Mouse (Mus musculus) E14TG2a.4 (cell line): ENCODE measurements around the gene Eipr1.

Source experiments
- H3K27me3 ChIP-seq: 2 replicates; pipeline ENCODE4 v1.6.1; 2014; ENCODE audit warnings: low read length, control low read depth; ENCODE audit not compliant: insufficient read depth
- H3K36me3 ChIP-seq: 2 replicates; pipeline ENCODE4 v1.6.1; 2014; ENCODE audit warnings: low read length, control low read depth; ENCODE audit not compliant: insufficient read depth
- H3K4me1 ChIP-seq: replicated peaks from 2 replicates; pipeline ENCODE4 v1.6.1; 2014; ENCODE audit warnings: low read depth, low read length, control low read depth
- H3K4me3 ChIP-seq: replicated peaks from 2 replicates; pipeline ENCODE4 v1.5.1; 2014; ENCODE audit warnings: mild to moderate bottlenecking, low read length
- H3K9me3 ChIP-seq: 2 replicates; pipeline ENCODE4 v1.6.1; 2014; ENCODE audit warnings: low read length, control low read depth
- CTCF ChIP-seq: conservative IDR thresholded peaks from 2 replicates; pipeline ENCODE4 v1.5.1; 2014; ENCODE audit warnings: low read length
- NANOG ChIP-seq: IDR thresholded peaks from 2 replicates; pipeline ENCODE4 v1.6.1; 2014; ENCODE audit warnings: borderline replicate concordance, low read length, mixed read lengths
- POU5F1 ChIP-seq: IDR thresholded peaks from 2 replicates; pipeline ENCODE4 v1.6.1; 2014; ENCODE audit warnings: low read length, borderline replicate concordance

The Eipr1 gene

GRCm38 (mm10) chr12:28896577-28896976, 145.0 kb downstream of the Eipr1 start:
- H3K4me1 ChIP-seq, result no peaks in the 10 kb centered on the region

DNA sequence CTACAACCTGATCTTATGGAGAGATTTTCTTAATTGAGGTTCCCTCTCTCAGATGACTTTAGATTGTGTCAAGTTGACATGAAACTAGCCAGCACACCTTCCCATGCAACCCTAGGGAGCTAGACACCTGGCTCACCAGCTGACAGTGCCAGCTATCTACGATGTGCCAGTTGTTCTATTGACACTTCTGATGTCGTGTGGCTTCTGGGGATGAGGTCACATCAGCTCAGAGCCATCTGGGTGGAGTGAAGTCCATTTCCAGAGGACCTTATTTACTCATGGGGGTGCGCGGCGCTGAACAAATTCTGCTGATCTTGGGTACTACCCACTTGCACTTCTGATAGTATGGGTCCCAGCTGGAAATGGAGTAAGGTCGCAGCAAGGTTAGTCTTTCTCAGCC, 146.7 kb downstream of the Eipr1 start:
- Histone ChIP-seq H3K27me3 (no peaks in the 10 kb centered on the region), H3K36me3 (no peaks in the 10 kb centered on the region), H3K4me1 (no peaks in the 10 kb centered on the region), H3K9me3 (no peaks in the 10 kb centered on the region), H3K4me3 (no peak overlapping the region)
- TF ChIP-seq NANOG (no peak), CTCF (no peak), POU5F1 (no peak)

More at GRCm38 (mm10) chr12:28896577-28896976, 145.0 kb downstream of the Eipr1 start:
- Histone ChIP-seq H3K27me3 (no peaks in the 10 kb centered on the region), H3K9me3 (no peaks in the 10 kb centered on the region), H3K36me3 (no peaks in the 10 kb centered on the region), H3K4me3 (no peak overlapping the region)
- no peak for TF ChIP-seq CTCF
- TF ChIP-seq POU5F1, result no peak
- no peak for TF ChIP-seq NANOG

DNA sequence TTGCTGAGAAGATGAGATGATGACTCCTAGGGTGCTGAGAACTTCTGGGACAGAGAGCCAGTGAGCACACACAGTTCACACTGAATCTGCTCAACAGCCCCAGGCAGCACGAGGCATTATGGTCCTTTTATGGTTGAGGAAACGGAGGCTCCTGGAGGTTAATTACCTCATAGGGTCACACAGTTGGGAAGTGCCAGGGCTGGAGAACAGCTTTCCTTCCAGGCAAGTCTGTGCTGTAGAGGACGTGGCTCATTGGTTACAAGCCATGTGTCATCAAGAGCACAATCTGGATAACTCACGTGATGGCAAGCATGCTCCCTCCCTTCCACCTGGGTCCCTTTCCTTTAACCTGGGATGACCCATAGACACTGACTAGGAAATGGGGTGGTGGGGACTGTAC, 148.1 kb downstream of the Eipr1 start:
- no peak for TF ChIP-seq POU5F1
- no peak for TF ChIP-seq CTCF
- no peak for TF ChIP-seq NANOG
- H3K4me3 ChIP-seq, result no peak overlapping the region

GRCm38 (mm10) chr12:28900341-28900740, 148.7 kb downstream of the Eipr1 start:
- TF ChIP-seq CTCF (no peak), POU5F1 (no peak), NANOG (no peak)
- H3K9me3 ChIP-seq, result no peaks in the 10 kb centered on the region
- H3K4me1 ChIP-seq, result no peaks in the 10 kb centered on the region
- no peaks in the 10 kb centered on the region for H3K27me3 ChIP-seq
- no peaks in the 10 kb centered on the region for H3K36me3 ChIP-seq
- no peak overlapping the region for H3K4me3 ChIP-seq

More for the DNA sequence above, 148.1 kb downstream of the Eipr1 start:
- Histone ChIP-seq H3K36me3 (no peaks in the 10 kb centered on the region), H3K9me3 (no peaks in the 10 kb centered on the region), H3K4me1 (no peaks in the 10 kb centered on the region), H3K27me3 (no peaks in the 10 kb centered on the region)

DNA sequence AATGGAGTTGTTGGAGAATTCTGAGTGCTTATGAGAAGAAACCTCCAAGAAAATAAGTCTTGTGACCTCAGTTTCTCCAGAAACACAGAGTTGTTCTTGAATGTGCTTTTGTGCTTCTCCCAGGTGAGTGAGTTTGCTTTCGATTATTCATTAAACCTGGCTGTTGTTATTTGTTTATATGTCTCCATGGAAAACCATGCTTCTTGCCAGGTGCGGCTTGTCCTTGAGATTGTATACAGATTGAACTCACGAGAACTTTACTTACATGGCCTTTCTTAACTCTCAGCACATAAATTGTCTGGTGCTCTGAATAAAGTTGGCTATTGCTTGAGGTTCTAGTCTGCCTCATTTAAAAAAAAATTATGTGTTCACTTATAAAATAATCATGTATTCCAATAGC, 150.5 kb downstream of the Eipr1 start:
- no peaks in the 10 kb centered on the region for H3K36me3 ChIP-seq
- H3K4me1 ChIP-seq, result no peaks in the 10 kb centered on the region
- no peak overlapping the region for H3K4me3 ChIP-seq
- no peaks in the 10 kb centered on the region for H3K27me3 ChIP-seq
- TF ChIP-seq POU5F1 (no peak), NANOG (no peak), CTCF (no peak)
- no peaks in the 10 kb centered on the region for H3K9me3 ChIP-seq

- no peak for TF ChIP-seq CTCF
- no peak for TF ChIP-seq POU5F1
- TF ChIP-seq NANOG, result no peak
- H3K4me3 ChIP-seq, result no peak overlapping the region
- no peaks in the 10 kb centered on the region for H3K36me3 ChIP-seq
- no peaks in the 10 kb centered on the region for H3K27me3 ChIP-seq
- H3K4me1 ChIP-seq, result no peaks in the 10 kb centered on the region
- no peaks in the 10 kb centered on the region for H3K9me3 ChIP-seq
Measured at GRCm38 (mm10) chr12:28903082-28903481, 151.5 kb downstream of the Eipr1 start.

DNA sequence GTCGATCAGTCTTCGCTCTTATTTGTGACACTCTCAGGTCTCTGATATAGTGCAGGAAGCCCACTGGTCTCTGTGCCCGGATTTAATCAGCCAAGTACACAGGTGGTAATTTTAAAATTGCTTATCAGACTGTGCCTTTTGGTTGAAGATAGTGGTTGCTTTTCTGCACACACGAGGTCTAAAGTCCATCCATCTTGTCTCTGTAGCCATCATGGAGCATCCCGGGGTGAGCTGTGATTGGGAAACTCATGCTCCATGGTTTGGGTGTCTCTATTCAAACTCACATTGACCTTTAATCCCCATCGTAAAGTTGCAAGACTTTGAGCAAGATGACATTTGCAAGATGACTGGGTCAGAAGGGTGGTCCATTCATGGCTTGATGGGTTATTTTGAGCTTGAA, 153.9 kb downstream of the Eipr1 start:
- Histone ChIP-seq H3K4me3 (no peak overlapping the region), H3K9me3 (no peaks in the 10 kb centered on the region), H3K36me3 (no peaks in the 10 kb centered on the region), H3K27me3 (no peaks in the 10 kb centered on the region), H3K4me1 (no peaks in the 10 kb centered on the region)
- TF ChIP-seq NANOG, result no peak
- no peak for TF ChIP-seq POU5F1
- no peak for TF ChIP-seq CTCF

DNA sequence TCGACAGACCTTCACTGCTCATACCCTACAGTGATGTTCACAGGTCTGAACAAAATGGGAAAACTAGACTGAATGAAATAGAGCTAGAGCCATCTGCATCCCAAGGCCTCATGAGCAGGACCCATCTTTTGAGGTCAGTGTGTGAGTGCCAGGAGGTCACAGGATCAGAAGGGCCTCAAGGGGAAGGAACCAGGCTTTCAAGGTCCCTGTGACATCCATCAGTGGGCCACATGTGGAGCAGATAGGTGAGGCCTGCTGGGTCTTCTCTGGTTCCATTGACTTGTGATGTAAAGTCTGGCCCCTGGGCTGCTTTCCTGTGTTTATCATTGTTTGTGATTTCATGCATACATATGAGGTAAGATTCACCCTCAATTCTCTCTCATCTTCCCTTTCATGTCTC, 154.4 kb downstream of the Eipr1 start:
- H3K36me3 ChIP-seq, result no peaks in the 10 kb centered on the region
- no peaks in the 10 kb centered on the region for H3K9me3 ChIP-seq
- H3K27me3 ChIP-seq, result no peaks in the 10 kb centered on the region
- TF ChIP-seq POU5F1, result no peak
- no peak for TF ChIP-seq CTCF
- TF ChIP-seq NANOG, result no peak
- no peaks in the 10 kb centered on the region for H3K4me1 ChIP-seq
- H3K4me3 ChIP-seq, result no peak overlapping the region

- H3K4me3 ChIP-seq, result no peak overlapping the region
- H3K9me3 ChIP-seq, result no peaks in the 10 kb centered on the region
- no peaks in the 10 kb centered on the region for H3K27me3 ChIP-seq
- H3K4me1 ChIP-seq, result peaks cover under 1% of the 10 kb centered on the region; the same call in 1 of the 2 replicates
- H3K36me3 ChIP-seq, result no peaks in the 10 kb centered on the region
- TF ChIP-seq POU5F1 (no peak), NANOG (no peak), CTCF (no peak)
Measured at GRCm38 (mm10) chr12:28906809-28907297, 155.2 kb downstream of the Eipr1 start.
